Mouse (Mus musculus) A20 (cell line): Measurements from ENCODE around the gene Rpl12.

Experiments used
- DNase-seq: peaks from one replicate; pipeline ENCODE4 v3.0.0-alpha.2; 2011; ENCODE audit warnings: low read depth, low spot score

The Rpl12 gene

GRCm38 (mm10) chr2:32940483-32940882, 20.9 kb upstream of the Rpl12 start:
- DNase-seq = no peak

- DNase-seq = no peak
Observed at GRCm38 (mm10) chr2:32947454-32947853, 13.9 kb upstream of the Rpl12 start.

GRCm38 (mm10) chr2:32954581-32954980, 6.8 kb upstream of the Rpl12 start:
- no peak for DNase-seq

- peak; percentile 36 for DNase-seq
Observed at GRCm38 (mm10) chr2:32957344-32957743, 4.0 kb upstream of the Rpl12 start.

- no peak for DNase-seq
Observed at GRCm38 (mm10) chr2:32960273-32960672, 1.1 kb upstream of the Rpl12 start.

- DNase-seq = no peak
Observed at GRCm38 (mm10) chr2:32962062-32962874, 909 bp downstream of the Rpl12 start.

- peak; percentile 45 for DNase-seq
Observed at GRCm38 (mm10) chr2:32962875-32963220, 1.5 kb downstream of the Rpl12 start.

GRCm38 (mm10) chr2:32963544-32963943, 2.2 kb downstream of the Rpl12 start:
- peak; percentile 17 for DNase-seq

GRCm38 (mm10) chr2:32963981-32964380, 2.6 kb downstream of the Rpl12 start:
- DNase-seq = peak; percentile 24

GRCm38 (mm10) chr2:32964659-32965457, 3.5 kb downstream of the Rpl12 start:
- no peak for DNase-seq

- peak; percentile 80 for DNase-seq
Observed at GRCm38 (mm10) chr2:32965511-32966183, 4.3 kb downstream of the Rpl12 start.

- no peak for DNase-seq
Observed at GRCm38 (mm10) chr2:32966184-32966688, 4.9 kb downstream of the Rpl12 start.

- peak; percentile 93 for DNase-seq
Observed at GRCm38 (mm10) chr2:32966689-32967631, 5.6 kb downstream of the Rpl12 start.

- DNase-seq = no peak
Observed at GRCm38 (mm10) chr2:32968024-32968614, 6.8 kb downstream of the Rpl12 start.

- DNase-seq = no peak
Observed at GRCm38 (mm10) chr2:32969326-32969725, 8.0 kb downstream of the Rpl12 start.

- no peak for DNase-seq
Observed at GRCm38 (mm10) chr2:32971235-32971634, 9.9 kb downstream of the Rpl12 start.

- DNase-seq = no peak
Observed at GRCm38 (mm10) chr2:32974216-32974615, 12.9 kb downstream of the Rpl12 start.

- DNase-seq = no peak
Observed at GRCm38 (mm10) chr2:32977114-32977513, 15.8 kb downstream of the Rpl12 start.

GRCm38 (mm10) chr2:32978675-32979074, 17.3 kb downstream of the Rpl12 start:
- DNase-seq = no peak

- DNase-seq = no peak
Observed at GRCm38 (mm10) chr2:32979675-32980074, 18.3 kb downstream of the Rpl12 start.

- peak; percentile 48 for DNase-seq
Observed at GRCm38 (mm10) chr2:32981281-32981680, 19.9 kb downstream of the Rpl12 start.
